Mouse (Mus musculus) bone marrow, adult 2 months (tissue): ENCODE data around the gene Raet1d.
"Not testable (repeated sequence)": the region's sequence is repeated elsewhere in the genome, so short reads cannot be mapped to it uniquely, and the experiment has no call there.

Source experiments
- CTCF ChIP-seq: fragments of 200-500 bp; IDR thresholded peaks from 2 replicates; pipeline ENCODE4 v1.5.1; 2011; ENCODE audit warnings: low read length, control low read depth; ENCODE audit not compliant: control insufficient read depth, insufficient read depth
- POLR2A ChIP-seq: fragments of 200-500 bp; IDR thresholded peaks from 2 replicates; pipeline ENCODE4 v1.6.1; 2011; ENCODE audit warnings: low read depth, mild to moderate bottlenecking, control low read depth, low read length, borderline replicate concordance; ENCODE audit not compliant: control insufficient read depth

- TF ChIP-seq POLR2A, CTCF: not testable (repeated sequence)
These were observed 53.5 kb downstream of the Raet1d start for GRCm38 (mm10) chr10:22413702-22414494.
